Mouse (Mus musculus): ENCODE data around the gene Gm28038. TPM values are rescaled to one million over a fixed set of nuclear protein-coding genes. Genes with fewer than 3 reads are reported as not detected.

Gm28038 gene
- polyA plus RNA-seq, 1 experiment = 114 TPM

DNA sequence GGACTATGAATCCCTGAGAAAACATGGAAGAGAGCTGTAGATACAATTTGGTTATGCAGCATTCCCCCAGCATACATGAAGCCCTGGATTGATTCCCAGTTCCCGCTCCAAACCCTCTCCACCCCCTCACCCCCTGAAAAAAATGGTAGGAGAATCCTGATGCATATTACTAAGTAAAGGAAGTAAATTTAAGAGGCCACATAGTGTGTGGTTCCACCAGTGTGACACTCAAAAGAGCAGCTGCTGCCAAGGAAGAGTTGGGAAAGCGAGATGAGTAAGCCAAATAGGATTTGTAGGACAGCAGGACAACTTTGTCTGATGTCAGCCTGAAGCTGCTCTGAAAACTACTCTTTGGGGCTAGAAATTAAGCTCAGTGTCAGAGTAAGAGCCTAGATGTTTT, 30.6 kb downstream of the Gm28038 start:
- H3K36me3 ChIP-seq (ENCODE audit: control insufficient read depth, insufficient read depth, low read length, poor library complexity, severe bottlenecking) = peaks cover 83% of the 10 kb centered on the region
- H3K9me3 ChIP-seq (replicated peaks; ENCODE audit: control insufficient read depth, insufficient read depth, low read length, poor library complexity, severe bottlenecking) = no peaks in the 10 kb centered on the region
- H3K9ac ChIP-seq (ENCODE audit: low read depth, poor library complexity, severe bottlenecking) = no peak overlapping the region
- H3K27me3 ChIP-seq (ENCODE audit: control insufficient read depth, insufficient read depth, low read length, poor library complexity, severe bottlenecking) = no peaks in the 10 kb centered on the region
- peaks cover 2% of the 10 kb centered on the region for H3K4me1 ChIP-seq (ENCODE audit: control insufficient read depth, insufficient read depth, low read length)
- no peak overlapping the region for H3K27ac ChIP-seq (ENCODE audit: insufficient read depth, low read length)
- TF ChIP-seq CTCF (IDR thresholded peaks at IDR 0.05; ENCODE audit: low read depth, low read length) = no peak
- no peak for TF ChIP-seq EP300 (IDR thresholded peaks at IDR 0.05; ENCODE audit: insufficient read depth, low read depth, low read length)
- no peak for TF ChIP-seq POLR2A (IDR thresholded peaks at IDR 0.05; ENCODE audit: insufficient read depth, low read length)
- no peak overlapping the region for H3K4me3 ChIP-seq (ENCODE audit: low read depth, low read length)

DNA sequence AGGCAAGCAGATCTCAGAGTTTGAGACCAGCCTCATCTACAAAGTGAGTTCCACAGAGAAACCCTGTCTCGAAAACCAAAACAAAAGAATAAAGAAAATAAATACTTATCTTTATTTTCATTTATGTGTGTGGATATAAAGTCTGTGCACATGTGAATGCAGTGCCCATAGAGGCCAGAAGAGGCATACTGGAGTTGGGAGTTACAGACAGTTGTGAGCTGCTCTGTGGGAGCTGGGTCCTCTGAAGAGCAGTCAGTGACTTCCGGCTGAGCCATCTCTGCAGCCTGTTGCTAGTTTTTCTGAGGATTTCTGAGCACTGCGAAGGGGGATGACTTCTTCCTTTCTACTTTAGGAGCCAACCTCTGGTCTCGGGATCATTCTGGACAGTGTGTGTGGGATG, 35.3 kb downstream of the Gm28038 start:
- H3K27ac ChIP-seq (ENCODE audit: insufficient read depth, low read length) = no peak overlapping the region
- H3K36me3 ChIP-seq (ENCODE audit: control insufficient read depth, insufficient read depth, low read length, poor library complexity, severe bottlenecking) = peaks cover 80% of the 10 kb centered on the region
- no peaks in the 10 kb centered on the region for H3K27me3 ChIP-seq (ENCODE audit: control insufficient read depth, insufficient read depth, low read length, poor library complexity, severe bottlenecking)
- no peak overlapping the region for H3K9ac ChIP-seq (ENCODE audit: low read depth, poor library complexity, severe bottlenecking)
- H3K9me3 ChIP-seq (replicated peaks; ENCODE audit: control insufficient read depth, insufficient read depth, low read length, poor library complexity, severe bottlenecking) = no peaks in the 10 kb centered on the region
- no peaks in the 10 kb centered on the region for H3K4me1 ChIP-seq (ENCODE audit: control insufficient read depth, insufficient read depth, low read length)
- no peak overlapping the region for H3K4me3 ChIP-seq (ENCODE audit: low read depth, low read length)
- TF ChIP-seq CTCF (IDR thresholded peaks at IDR 0.05; ENCODE audit: low read depth, low read length) (peak; percentile 8), EP300 (IDR thresholded peaks at IDR 0.05; ENCODE audit: insufficient read depth, low read depth, low read length) (no peak)

DNA sequence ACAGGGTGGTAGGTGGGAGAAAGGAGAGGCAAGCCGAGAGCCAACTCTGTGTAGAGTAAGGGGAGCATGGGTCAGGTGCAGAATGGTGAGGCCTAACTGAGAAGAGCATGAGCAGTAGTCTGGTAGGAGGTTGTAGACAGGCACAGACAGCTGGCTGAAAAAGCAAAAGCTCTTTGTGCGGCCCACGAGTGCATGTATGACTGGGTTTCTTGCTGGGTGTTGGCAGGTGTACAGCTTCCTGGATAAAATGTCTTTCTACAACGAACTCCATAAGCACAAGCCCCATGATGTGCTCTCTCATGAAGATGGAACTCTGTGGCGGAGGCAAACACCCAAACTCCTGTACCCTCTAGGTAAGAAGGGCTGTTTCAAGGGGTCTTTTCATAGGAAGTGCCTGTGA, 36.1 kb downstream of the Gm28038 start:
- no peaks in the 10 kb centered on the region for H3K9me3 ChIP-seq (replicated peaks; ENCODE audit: control insufficient read depth, insufficient read depth, low read length, poor library complexity, severe bottlenecking)
- H3K4me1 ChIP-seq (ENCODE audit: control insufficient read depth, insufficient read depth, low read length) = no peaks in the 10 kb centered on the region
- peaks cover 78% of the 10 kb centered on the region for H3K36me3 ChIP-seq (ENCODE audit: control insufficient read depth, insufficient read depth, low read length, poor library complexity, severe bottlenecking)
- no peaks in the 10 kb centered on the region for H3K27me3 ChIP-seq (ENCODE audit: control insufficient read depth, insufficient read depth, low read length, poor library complexity, severe bottlenecking)
- no peak overlapping the region for H3K9ac ChIP-seq (ENCODE audit: low read depth, poor library complexity, severe bottlenecking)
- no peak overlapping the region for H3K4me3 ChIP-seq (ENCODE audit: low read depth, low read length)
- TF ChIP-seq POLR2A (IDR thresholded peaks at IDR 0.05; ENCODE audit: insufficient read depth, low read length) (no peak), EP300 (IDR thresholded peaks at IDR 0.05; ENCODE audit: insufficient read depth, low read depth, low read length) (no peak), CTCF (IDR thresholded peaks at IDR 0.05; ENCODE audit: low read depth, low read length) (no peak)
- H3K27ac ChIP-seq (ENCODE audit: insufficient read depth, low read length) = no peak overlapping the region

DNA sequence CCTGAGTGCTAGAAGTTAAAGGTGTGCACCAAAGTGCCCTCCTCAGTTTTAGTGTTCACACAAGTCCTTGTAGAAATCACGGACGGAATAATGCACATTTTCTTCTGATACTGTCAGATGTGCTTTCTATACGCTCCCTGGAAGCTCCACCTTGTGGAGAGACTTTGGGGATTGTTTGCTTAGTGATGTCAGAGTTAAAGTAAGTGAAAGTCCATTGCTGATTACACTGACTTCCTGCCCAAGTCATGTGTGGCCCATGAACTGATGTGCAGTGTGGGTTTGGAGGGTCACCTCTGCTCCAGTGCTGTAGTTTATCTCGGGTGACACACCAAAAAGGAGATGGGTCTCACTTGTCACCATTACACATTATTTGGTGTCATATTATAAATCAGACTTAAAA, 38.4 kb downstream of the Gm28038 start:
- peaks cover 77% of the 10 kb centered on the region for H3K36me3 ChIP-seq (ENCODE audit: control insufficient read depth, insufficient read depth, low read length, poor library complexity, severe bottlenecking)

DNA sequence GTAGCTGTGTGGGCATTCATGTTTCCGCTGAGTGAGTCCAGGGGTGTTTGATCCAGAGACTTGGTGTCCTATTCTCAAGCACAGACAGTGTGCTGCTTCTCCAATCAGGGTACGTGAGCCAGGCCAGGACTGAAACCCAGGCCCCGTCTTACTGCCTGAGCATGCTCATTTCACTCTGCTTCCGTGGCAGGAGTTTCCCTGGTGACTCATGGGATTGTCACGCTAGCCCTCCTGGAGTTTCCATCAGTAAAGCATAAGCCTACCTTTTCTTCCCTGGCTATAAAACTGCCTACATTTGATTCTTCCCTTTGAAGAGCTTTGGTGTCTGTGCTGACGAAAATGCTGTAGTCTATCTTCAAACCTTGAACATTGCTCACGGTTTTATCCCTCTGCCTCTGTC, 42.3 kb downstream of the Gm28038 start:
- no peak overlapping the region for H3K27ac ChIP-seq (ENCODE audit: insufficient read depth, low read length)
- no peak overlapping the region for H3K9ac ChIP-seq (ENCODE audit: low read depth, poor library complexity, severe bottlenecking)
- no peaks in the 10 kb centered on the region for H3K4me1 ChIP-seq (ENCODE audit: control insufficient read depth, insufficient read depth, low read length)
- H3K27me3 ChIP-seq (ENCODE audit: control insufficient read depth, insufficient read depth, low read length, poor library complexity, severe bottlenecking) = no peaks in the 10 kb centered on the region
- H3K9me3 ChIP-seq (replicated peaks; ENCODE audit: control insufficient read depth, insufficient read depth, low read length, poor library complexity, severe bottlenecking) = no peaks in the 10 kb centered on the region
- TF ChIP-seq EP300 (IDR thresholded peaks at IDR 0.05; ENCODE audit: insufficient read depth, low read depth, low read length) (no peak), POLR2A (IDR thresholded peaks at IDR 0.05; ENCODE audit: insufficient read depth, low read length) (no peak), CTCF (IDR thresholded peaks at IDR 0.05; ENCODE audit: low read depth, low read length) (no peak)
- no peak overlapping the region for H3K4me3 ChIP-seq (ENCODE audit: low read depth, low read length)
- H3K36me3 ChIP-seq (ENCODE audit: control insufficient read depth, insufficient read depth, low read length, poor library complexity, severe bottlenecking) = peaks cover 78% of the 10 kb centered on the region

More for the DNA sequence above, 38.4 kb downstream of the Gm28038 start:
- H3K4me1 ChIP-seq (ENCODE audit: control insufficient read depth, insufficient read depth, low read length) = no peaks in the 10 kb centered on the region
- no peaks in the 10 kb centered on the region for H3K9me3 ChIP-seq (replicated peaks; ENCODE audit: control insufficient read depth, insufficient read depth, low read length, poor library complexity, severe bottlenecking)
- H3K4me3 ChIP-seq (ENCODE audit: low read depth, low read length) = no peak overlapping the region
- no peaks in the 10 kb centered on the region for H3K27me3 ChIP-seq (ENCODE audit: control insufficient read depth, insufficient read depth, low read length, poor library complexity, severe bottlenecking)
- no peak overlapping the region for H3K27ac ChIP-seq (ENCODE audit: insufficient read depth, low read length)
- no peak overlapping the region for H3K9ac ChIP-seq (ENCODE audit: low read depth, poor library complexity, severe bottlenecking)
- TF ChIP-seq EP300 (IDR thresholded peaks at IDR 0.05; ENCODE audit: insufficient read depth, low read depth, low read length) (no peak), CTCF (IDR thresholded peaks at IDR 0.05; ENCODE audit: low read depth, low read length) (no peak), POLR2A (IDR thresholded peaks at IDR 0.05; ENCODE audit: insufficient read depth, low read length) (no peak)

DNA sequence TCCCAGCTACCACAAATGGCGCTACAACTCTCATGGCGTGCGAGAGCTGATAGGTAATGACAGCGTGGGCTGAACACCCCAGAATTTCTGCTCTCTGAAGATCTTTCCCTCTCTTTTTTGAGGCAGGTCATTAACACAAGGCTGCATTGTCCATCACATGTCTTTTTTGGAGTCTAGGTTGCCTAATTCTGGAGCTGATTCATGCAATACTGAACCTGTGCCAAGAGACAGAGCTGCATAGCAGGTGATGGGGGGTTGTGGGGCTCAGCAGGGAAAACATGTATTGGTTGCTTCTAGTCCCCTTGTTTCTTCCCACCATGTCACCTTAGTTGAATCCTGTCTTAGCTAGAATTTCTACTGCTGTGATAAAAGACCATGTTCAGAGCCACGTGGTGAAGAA, 44.5 kb downstream of the Gm28038 start:
- TF ChIP-seq POLR2A (IDR thresholded peaks at IDR 0.05; ENCODE audit: insufficient read depth, low read length) (no peak), EP300 (IDR thresholded peaks at IDR 0.05; ENCODE audit: insufficient read depth, low read depth, low read length) (no peak), CTCF (IDR thresholded peaks at IDR 0.05; ENCODE audit: low read depth, low read length) (no peak)
- Histone ChIP-seq H3K27ac (ENCODE audit: insufficient read depth, low read length) (no peak overlapping the region), H3K9me3 (replicated peaks; ENCODE audit: control insufficient read depth, insufficient read depth, low read length, poor library complexity, severe bottlenecking) (no peaks in the 10 kb centered on the region), H3K27me3 (ENCODE audit: control insufficient read depth, insufficient read depth, low read length, poor library complexity, severe bottlenecking) (no peaks in the 10 kb centered on the region), H3K4me1 (ENCODE audit: control insufficient read depth, insufficient read depth, low read length) (no peaks in the 10 kb centered on the region), H3K4me3 (ENCODE audit: low read depth, low read length) (no peak overlapping the region), H3K9ac (ENCODE audit: low read depth, poor library complexity, severe bottlenecking) (no peak overlapping the region), H3K36me3 (ENCODE audit: control insufficient read depth, insufficient read depth, low read length, poor library complexity, severe bottlenecking) (peaks cover 79% of the 10 kb centered on the region)

Data from ES-Bruce4 (cell line).